ENCODE assay signal across 8 mouse cellular contexts in genomic region chr19:23134095-23134440, GRCm38 (mm10). TPM values are rescaled to one million over a fixed set of nuclear protein-coding genes. Genes with fewer than 3 reads are reported as not detected.
DNase-seq lines count a peak whose midpoint lies in the region; ATAC-seq and TF ChIP-seq lines count a peak whose summit lies in the region.

No protein-coding gene starts in this region.

- TF ChIP-seq POLR2A in kidney, adult 2 months (IDR thresholded peaks at IDR 0.05; ENCODE audit: low read depth, low read length): no peak

- under 1% methylated on average over 14 of the region's 14 CpGs for WGBS in embryonic facial prominence, embryonic 14.5 days
- WGBS in kidney, adult 2 months: 2% methylated on average over 14 of the region's 14 CpGs
- WGBS in limb, embryonic 12.5 days: 0% methylated on average over 14 of the region's 14 CpGs
- WGBS in midbrain, embryonic 12.5 days: under 1% methylated on average over 14 of the region's 14 CpGs

- peak overlapping the region; percentile 21; the same call in 1 of the 2 replicates for H3K9ac ChIP-seq in embryonic facial prominence, embryonic 14.5 days (ENCODE audit: low read depth, low read length)
- no peak overlapping the region for H3K9ac ChIP-seq in limb, embryonic 12.5 days (replicated peaks)
- H3K9ac ChIP-seq in midbrain, embryonic 12.5 days (replicated peaks): no peak overlapping the region

- peaks cover 47% of the 10 kb centered on the region for H3K27me3 ChIP-seq in embryonic facial prominence, embryonic 14.5 days (replicated peaks; ENCODE audit: control insufficient read depth, insufficient read depth, low read length)
- H3K27me3 ChIP-seq in kidney, adult 2 months (replicated peaks; ENCODE audit: control insufficient read depth, insufficient read depth, low read length): no peaks in the 10 kb centered on the region
- peaks cover 65% of the 10 kb centered on the region for H3K27me3 ChIP-seq in limb, embryonic 12.5 days
- peaks cover 72% of the 10 kb centered on the region for H3K27me3 ChIP-seq in midbrain, embryonic 12.5 days

- peak; percentile 93 for DNase-seq in right cerebral cortex, adult 18-20 months
- no peak for DNase-seq in right cerebral cortex, adult 2 months (ENCODE audit: low spot score in 2 of 2)
- peak; percentile 27 for DNase-seq in embryonic facial prominence, embryonic 14.5 days (ENCODE audit: low spot score)
- DNase-seq in heart, adult 8-10 months (ENCODE audit: low spot score): peak; percentile 88
- peak; percentile 95 for DNase-seq in kidney, adult 2 months
- DNase-seq in spleen, postnatal 10 days (ENCODE audit: low spot score in 2 of 2): peak; percentile 53 to 75

- no peak overlapping the region; the same call in 1 of the 2 replicates for H3K27ac ChIP-seq in embryonic facial prominence, embryonic 14.5 days (replicated peaks; ENCODE audit: low read depth, low read length)
- H3K27ac ChIP-seq in kidney, adult 2 months (ENCODE audit: insufficient read depth, low read depth, low read length): peak overlapping the region; percentile 100
- no peak overlapping the region for H3K27ac ChIP-seq in limb, embryonic 12.5 days
- no peak overlapping the region for H3K27ac ChIP-seq in midbrain, embryonic 12.5 days (replicated peaks)

- H3K4me2 ChIP-seq in embryonic facial prominence, embryonic 14.5 days (ENCODE audit: low read depth, low read length): peak overlapping the region; percentile 95
- H3K4me2 ChIP-seq in limb, embryonic 12.5 days: peak overlapping the region; percentile 87
- H3K4me2 ChIP-seq in midbrain, embryonic 12.5 days (replicated peaks): peak overlapping the region; percentile 82

- peaks cover 13% of the 10 kb centered on the region for H3K4me1 ChIP-seq in embryonic facial prominence, embryonic 14.5 days (ENCODE audit: control insufficient read depth, insufficient read depth, low read length)
- peaks cover 32% of the 10 kb centered on the region for H3K4me1 ChIP-seq in kidney, adult 2 months (ENCODE audit: control insufficient read depth, insufficient read depth, low read length)
- H3K4me1 ChIP-seq in limb, embryonic 12.5 days (replicated peaks): peaks cover 40% of the 10 kb centered on the region
- H3K4me1 ChIP-seq in midbrain, embryonic 12.5 days: peaks cover 38% of the 10 kb centered on the region

- H3K4me3 ChIP-seq in embryonic facial prominence, embryonic 14.5 days (ENCODE audit: low read depth, low read length): peak overlapping the region; percentile 43; the same call in 1 of the 2 replicates
- H3K4me3 ChIP-seq in kidney, adult 2 months (ENCODE audit: insufficient read depth, low read depth, low read length): peak overlapping the region; percentile 42
- H3K4me3 ChIP-seq in limb, embryonic 12.5 days (replicated peaks): peak overlapping the region; percentile 40
- peak overlapping the region; percentile 43 for H3K4me3 ChIP-seq in midbrain, embryonic 12.5 days

- no peak for ATAC-seq in embryonic facial prominence, embryonic 14.5 days (ENCODE audit: low read depth)
- 0 out of 2 replicates have a peak, but pooled peaks have one; percentile 29 for ATAC-seq in limb, embryonic 12.5 days (ENCODE audit: insufficient number of reproducible peaks, insufficient read depth, low FRiP score, low TSS enrichment, low read depth)
- ATAC-seq in midbrain, embryonic 12.5 days (ENCODE audit: low FRiP score, low read depth): peak; percentile 6; the same call in 1 of the 2 replicates

- H3K9me3 ChIP-seq in embryonic facial prominence, embryonic 14.5 days (ENCODE audit: control insufficient read depth, low read length): no peaks in the 10 kb centered on the region
- no peaks in the 10 kb centered on the region for H3K9me3 ChIP-seq in limb, embryonic 12.5 days
- no peaks in the 10 kb centered on the region for H3K9me3 ChIP-seq in midbrain, embryonic 12.5 days

- peak; percentile 51; the same call in 1 of the 2 replicates for TF ChIP-seq CTCF in kidney, adult 2 months (conservative IDR thresholded peaks at IDR 0.05; ENCODE audit: insufficient read depth, insufficient read length, low read depth, low read length)

- no peaks in the 10 kb centered on the region for H3K36me3 ChIP-seq in embryonic facial prominence, embryonic 14.5 days (ENCODE audit: control insufficient read depth, insufficient read depth, low read length)
- no peaks in the 10 kb centered on the region for H3K36me3 ChIP-seq in kidney, adult 2 months (ENCODE audit: control insufficient read depth, insufficient read depth, low read length)
- H3K36me3 ChIP-seq in limb, embryonic 12.5 days: no peaks in the 10 kb centered on the region
- no peaks in the 10 kb centered on the region for H3K36me3 ChIP-seq in midbrain, embryonic 12.5 days

RNA-seq across cellular contexts. Expression of gene Klf9, which starts 7.0 kb away (rescaled TPM):
- polyA plus RNA-seq in embryonic facial prominence, embryonic 14.5 days (2014; fragmentation: Nextera tagmentation; extraction: Ambion mirVana): 3.6 and 4.5 TPM in 2 replicates
- total RNA-seq in heart, adult 8-10 months (2022): 100 to 1,000 TPM in 3 of 4 experiments, 10 to 100 TPM in 1; 94.4 to 149 (median 104) TPM
- polyA plus RNA-seq in kidney, adult 2 months (2012; rRNA removed): 59.3 and 62.3 TPM in 2 replicates
- 2.2 and 2.7 TPM in 2 replicates for polyA plus RNA-seq in limb, embryonic 12.5 days (2016; fragmentation: Nextera tagmentation; extraction: Ambion mirVana)
- polyA plus RNA-seq in midbrain, embryonic 12.5 days (2016; fragmentation: Nextera tagmentation; extraction: Ambion mirVana): 0.80 and 1.1 TPM in 2 replicates

Comparison
In these comparisons a context has a peak if more than half of its experiments do, and no peak if none do; other contexts are left out.
1. DNase-seq: peak in right cerebral cortex, adult 18-20 months (single experiment), embryonic facial prominence, embryonic 14.5 days (single experiment), heart, adult 8-10 months (single experiment), kidney, adult 2 months (single experiment) and spleen, postnatal 10 days (2 of 2); none in right cerebral cortex, adult 2 months (0 of 2).
2. RNA of gene Klf9, which starts 7.0 kb away (polyA plus RNA-seq): 59.3 to 62.3 TPM in kidney, adult 2 months; 3.6 to 4.5 TPM in embryonic facial prominence, embryonic 14.5 days, 2.2 to 2.7 TPM in limb, embryonic 12.5 days and 0.80 to 1.1 TPM in midbrain, embryonic 12.5 days; every median in the first group is over 10 times any median in the second.
3. Peak in every context shown above with its lines, with median percentiles within 50 percentile points of each other: H3K4me2 ChIP-seq and H3K4me3 ChIP-seq.